Mouse (Mus musculus) granulocyte monocyte progenitor cell, adult 5-6 weeks (primary cell): Measurements from ENCODE around the gene Apaf1. TPM values are rescaled to one million over a fixed set of nuclear protein-coding genes. Genes with fewer than 3 reads are reported as not detected.

ENCODE experiments used
- total RNA-seq, 2 experiments: library from RNA; stranded (forward) in 1 of 2; stranded (reverse) in 1 of 2; fragments of 200-712, 200-1000 nt in 1 of 2; fragments of >200 nt in 1 of 2; fragmentation: Nextera tagmentation in 1 of 2; gene quantifications; 2 replicates each; pipeline ENCODE4 v1.2.3; 2014 to 2017

The Apaf1 gene
- total RNA-seq, 2 experiments from 2014 or later, result 29.6 to 63.4 TPM

Other genes starting within 250 kb of the Apaf1 start
- gene Ikbip, start 170 bp upstream of the Apaf1 start, total RNA-seq (2014; fragmentation: Nextera tagmentation), result 14.1 and 18.8 TPM in 2 replicates
- gene Ikbip, start 170 bp upstream of the Apaf1 start, total RNA-seq (2017), result 29.7 and 35.7 TPM in 2 replicates
- 534 and 562 TPM in 2 replicates for gene Slc25a3, start 41.3 kb upstream of the Apaf1 start, total RNA-seq (2014; fragmentation: Nextera tagmentation)
- gene Slc25a3, start 41.3 kb upstream of the Apaf1 start, total RNA-seq (2017), result 175 and 228 TPM in 2 replicates
- 186 and 211 TPM in 2 replicates for gene Tmpo, start 98.5 kb upstream of the Apaf1 start, total RNA-seq (2014; fragmentation: Nextera tagmentation)
- 339 and 445 TPM in 2 replicates for gene Tmpo, start 98.5 kb upstream of the Apaf1 start, total RNA-seq (2017)